In the genomic region with DNA sequence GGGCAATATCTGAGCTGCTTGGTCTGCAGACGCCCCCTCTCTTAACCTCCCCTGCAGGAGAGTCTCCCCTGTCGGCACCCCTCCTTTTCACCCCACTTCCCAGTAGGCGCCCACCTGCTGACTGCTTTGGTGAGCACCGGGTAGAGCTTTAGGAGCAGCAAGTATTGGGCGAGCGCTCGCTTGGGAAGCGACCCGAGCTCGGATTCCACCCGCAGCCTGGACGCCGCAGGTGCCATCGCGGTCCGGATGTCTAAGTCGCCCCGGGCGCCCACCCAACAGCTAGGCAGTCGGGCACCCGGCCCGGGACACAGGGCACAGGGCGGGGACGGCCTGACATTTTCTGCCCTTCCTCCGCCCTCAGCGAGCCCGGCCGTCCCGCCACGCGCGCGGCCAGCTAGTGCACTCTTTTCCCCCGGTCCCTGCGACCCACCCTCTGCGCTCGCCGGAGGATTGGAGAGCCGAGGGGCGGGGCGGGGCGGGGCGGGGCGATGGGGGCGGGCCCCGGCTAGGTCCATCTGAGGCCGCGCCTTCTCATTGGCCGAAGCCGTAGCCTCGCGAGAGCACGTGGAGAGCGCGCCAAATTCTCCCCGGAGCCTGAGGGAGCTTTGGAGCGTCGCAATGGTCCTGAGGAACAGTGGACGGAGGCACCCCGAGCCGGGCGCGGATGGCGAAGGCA, we compare ENCODE assay signal across 8 mouse cellular contexts. TPM values are rescaled to one million over a fixed set of nuclear protein-coding genes. Genes with fewer than 3 reads are reported as not detected.
DNase-seq lines count a peak whose midpoint lies in the region; ATAC-seq lines count a peak whose summit lies in the region.

A gene (minus strand): TSS at position 417 of the 676 bp plus-strand sequence.
A gene (plus strand): TSS at position 537 of the 676 bp plus-strand sequence.

- H3K9me3 ChIP-seq in hindbrain, embryonic 14.5 days (ENCODE audit: control insufficient read depth, low read length), result no peaks in the 10 kb centered on the region

- under 1% methylated on average over 58 of the region's 64 CpGs for WGBS in hindbrain, embryonic 14.5 days

- peak within 1 kb of the TSS; percentile 63 for H3K9ac ChIP-seq in hindbrain, embryonic 14.5 days

- no peak within 1 kb of the TSS for H3K27ac ChIP-seq in hindbrain, embryonic 14.5 days

- H3K4me2 ChIP-seq in hindbrain, embryonic 14.5 days (replicated peaks), result peak within 1 kb of the TSS; percentile 88

- peaks cover 16% of the 10 kb centered on the region for H3K27me3 ChIP-seq in hindbrain, embryonic 14.5 days (ENCODE audit: control insufficient read depth, insufficient read depth, low read length)

- DNase-seq in T-cell, adult 2 months (ENCODE audit: low spot score), result peak; percentile 77
- DNase-seq in cerebellum, postnatal 25 days, result peak; percentile 87 to 93
- DNase-seq in frontal cortex, postnatal 25 days (ENCODE audit: low spot score in 2 of 2), result peak; percentile 63 to 72
- DNase-seq in hindbrain, embryonic 14.5 days (ENCODE audit: low spot score), result peak; percentile 91
- DNase-seq in layer of hippocampus, postnatal 25 days (ENCODE audit: extremely low spot score in 1 of 2, low spot score in 1 of 2), result peak; percentile 65 to 83
- DNase-seq in lung, postnatal 25 days (ENCODE audit: low spot score), result peak; percentile 93
- DNase-seq in retina, adult 2 months (ENCODE audit: low read depth, low spot score), result peak; percentile 71
- peak; percentile 85 for DNase-seq in thymus, postnatal 25 days

- H3K4me3 ChIP-seq in hindbrain, embryonic 14.5 days (replicated peaks; ENCODE audit: low read length), result peak within 1 kb of the TSS; percentile 58

- H3K36me3 ChIP-seq in hindbrain, embryonic 14.5 days (replicated peaks; ENCODE audit: control insufficient read depth, insufficient read depth), result 0 out of 2 replicates have a peak, but pooled peaks cover 2% of the 10 kb centered on the region

- 0 out of 2 replicates have a peak, but pooled peaks cover 5% of the 10 kb centered on the region for H3K4me1 ChIP-seq in hindbrain, embryonic 14.5 days (replicated peaks; ENCODE audit: control insufficient read depth, insufficient read depth, low read length)

- peak; percentile 98 for ATAC-seq in hindbrain, embryonic 14.5 days (ENCODE audit: low FRiP score)

RNA-seq across cellular contexts. Expression of the first gene that starts in this region (rescaled TPM):
- 8.8 and 9.2 TPM in 2 replicates for polyA plus RNA-seq in hindbrain, embryonic 14.5 days (2014; fragmentation: Nextera tagmentation; extraction: Ambion mirVana)
- total RNA-seq in layer of hippocampus, postnatal 25 days (2021), result 10 to 100 TPM in 1 of 2 experiments, 1 to 10 TPM in 1; 10.0 to 12.6 TPM

RNA-seq across cellular contexts. Expression of the second gene that starts in this region (rescaled TPM):
- polyA plus RNA-seq in hindbrain, embryonic 14.5 days (2014; fragmentation: Nextera tagmentation; extraction: Ambion mirVana), result 8.2 and 9.8 TPM in 2 replicates
- total RNA-seq in layer of hippocampus, postnatal 25 days (2021), result 1 to 10 TPM; 1.3 to 1.8 TPM
